ENCODE assay signal across 8 mouse cellular contexts in the genomic region with DNA sequence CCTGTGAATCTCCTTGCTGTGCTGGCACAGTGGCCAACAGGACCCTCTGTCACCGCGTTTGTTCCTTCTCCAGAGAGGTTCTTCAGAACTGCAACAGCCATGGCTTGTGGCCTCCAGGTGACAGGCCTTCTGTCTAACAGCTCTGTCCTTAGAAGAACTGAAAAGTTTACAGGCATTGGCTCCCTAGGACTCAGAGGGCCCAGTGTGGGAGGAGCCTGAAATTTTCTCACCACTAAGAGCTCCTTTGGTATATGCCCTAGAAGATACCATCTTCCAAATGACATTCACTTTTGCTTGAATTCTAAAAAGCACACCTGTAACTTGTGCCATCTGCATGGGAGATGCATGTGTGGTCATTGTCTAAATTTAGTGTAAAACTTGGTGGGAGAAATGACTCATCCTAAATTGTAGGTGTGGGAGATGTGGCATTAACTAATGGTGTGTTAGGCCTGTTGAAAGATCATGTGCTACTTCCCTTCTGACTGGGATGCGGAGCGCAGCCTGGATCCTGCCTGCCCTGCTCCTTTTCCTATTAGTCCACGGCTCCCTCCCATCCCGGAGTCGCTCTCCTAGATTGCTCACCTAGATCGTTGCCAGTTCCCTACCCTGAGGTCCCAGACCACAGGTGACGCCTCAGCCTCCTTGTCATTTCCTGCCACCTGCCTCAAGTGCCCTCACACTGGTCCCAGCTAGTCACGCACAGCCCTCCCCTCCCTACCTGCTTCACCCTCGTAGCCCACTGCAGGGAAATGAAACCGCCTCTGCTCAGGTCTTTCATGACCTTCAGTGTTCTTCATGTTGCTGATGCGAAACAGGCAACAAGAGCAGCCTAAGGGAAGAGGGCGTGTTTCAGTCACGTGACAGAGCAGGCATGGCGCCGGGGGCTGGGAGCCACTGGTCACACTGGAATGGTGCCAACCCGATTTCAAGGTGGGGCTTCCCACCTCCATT. TPM values are rescaled to one million over a fixed set of nuclear protein-coding genes. Genes with fewer than 3 reads are reported as not detected.
A peak's percentile ranks its signal among the peaks of the same experiment; 100 is the strongest.
DNase-seq lines count a peak whose midpoint lies in the region; ATAC-seq and TF ChIP-seq lines count a peak whose summit lies in the region.

No protein-coding gene starts in this region.

- DNase-seq in 3134 (ENCODE audit: extremely low read depth, insufficient read length, low spot score): peak; percentile 52
- DNase-seq in kidney, adult 2 months: peak; percentile 76
- DNase-seq in thymus, postnatal 14 days: peak; percentile 74
- DNase-seq in right cerebral cortex, adult 18-20 months: no peak
- no peak for DNase-seq in gastrocnemius, postnatal 25 days

- no peak for TF ChIP-seq POLR2A in kidney, adult 2 months (IDR thresholded peaks at IDR 0.05; ENCODE audit: low read depth, low read length)

- WGBS in forebrain, embryonic 16.5 days: 48% methylated on average over 18 of the region's 18 CpGs
- 42% methylated on average over 18 of the region's 18 CpGs for WGBS in kidney, adult 2 months
- WGBS in midbrain, embryonic 12.5 days: 78% methylated on average over 18 of the region's 18 CpGs

- H3K4me2 ChIP-seq in forebrain, embryonic 16.5 days (ENCODE audit: low read length): peak overlapping the region; percentile 36
- H3K4me2 ChIP-seq in midbrain, embryonic 12.5 days (replicated peaks): peak overlapping the region; percentile 30

- TF ChIP-seq CTCF in kidney, adult 2 months (conservative IDR thresholded peaks at IDR 0.05; ENCODE audit: insufficient read depth, insufficient read length, low read depth, low read length): no peak

- H3K27me3 ChIP-seq in forebrain, embryonic 16.5 days (replicated peaks; ENCODE audit: control insufficient read depth, insufficient read depth, low read length): no peaks in the 10 kb centered on the region
- H3K27me3 ChIP-seq in kidney, adult 2 months (replicated peaks; ENCODE audit: control insufficient read depth, insufficient read depth, low read length): no peaks in the 10 kb centered on the region
- H3K27me3 ChIP-seq in midbrain, embryonic 12.5 days: no peaks in the 10 kb centered on the region

- H3K4me1 ChIP-seq in forebrain, embryonic 16.5 days (replicated peaks; ENCODE audit: control insufficient read depth, insufficient read depth, low read length): peaks cover 77% of the 10 kb centered on the region
- H3K4me1 ChIP-seq in kidney, adult 2 months (ENCODE audit: control insufficient read depth, insufficient read depth, low read length): peaks cover 50% of the 10 kb centered on the region
- H3K4me1 ChIP-seq in midbrain, embryonic 12.5 days: peaks cover 82% of the 10 kb centered on the region

- ATAC-seq in CD4-positive, CD25-positive, alpha-beta regulatory T cell, adult 4 months: peak; percentile 88
- ATAC-seq in forebrain, embryonic 16.5 days: peak; percentile 4; the same call in 1 of the 2 replicates
- ATAC-seq in midbrain, embryonic 12.5 days (ENCODE audit: low FRiP score, low read depth): no peak

- no peak overlapping the region for H3K4me3 ChIP-seq in forebrain, embryonic 16.5 days (replicated peaks; ENCODE audit: low read length)
- H3K4me3 ChIP-seq in kidney, adult 2 months (ENCODE audit: insufficient read depth, low read depth, low read length): 0 out of 2 replicates have a peak overlapping the region, but pooled peaks have one; percentile 3
- H3K4me3 ChIP-seq in midbrain, embryonic 12.5 days: 0 out of 2 replicates have a peak overlapping the region, but pooled peaks have one; percentile 3

- no peaks in the 10 kb centered on the region for H3K9me3 ChIP-seq in forebrain, embryonic 16.5 days (ENCODE audit: control insufficient read depth, low read length)
- no peaks in the 10 kb centered on the region for H3K9me3 ChIP-seq in midbrain, embryonic 12.5 days

- H3K27ac ChIP-seq in forebrain, embryonic 16.5 days (ENCODE audit: low read length): peak overlapping the region; percentile 86
- peak overlapping the region; percentile 88 for H3K27ac ChIP-seq in kidney, adult 2 months (ENCODE audit: insufficient read depth, low read depth, low read length)
- H3K27ac ChIP-seq in midbrain, embryonic 12.5 days (replicated peaks): peak overlapping the region; percentile 81

- H3K9ac ChIP-seq in forebrain, embryonic 16.5 days (replicated peaks; ENCODE audit: low read depth, low read length): peak overlapping the region; percentile 3; the same call in 1 of the 2 replicates
- H3K9ac ChIP-seq in midbrain, embryonic 12.5 days (replicated peaks): peak overlapping the region; percentile 43

- H3K36me3 ChIP-seq in forebrain, embryonic 16.5 days (ENCODE audit: control insufficient read depth, insufficient read depth): no peaks in the 10 kb centered on the region
- H3K36me3 ChIP-seq in kidney, adult 2 months (ENCODE audit: control insufficient read depth, insufficient read depth, low read length): no peaks in the 10 kb centered on the region
- H3K36me3 ChIP-seq in midbrain, embryonic 12.5 days: peaks cover 15% of the 10 kb centered on the region; the same call in 1 of the 2 replicates

RNA-seq across cellular contexts. Expression of a gene that starts 20.2 kb away (rescaled TPM):
- polyA plus RNA-seq in CD4-positive, CD25-positive, alpha-beta regulatory T cell, adult 4 months (2017; shearing (Covaris generic)): under 1 TPM; 0.18 to 0.22 TPM
- polyA plus RNA-seq in forebrain, embryonic 16.5 days (2015; fragmentation: Nextera tagmentation; extraction: Ambion mirVana): 0.43 and 0.63 TPM in 2 replicates
- 0.16 and 0.39 TPM in 2 replicates for polyA plus RNA-seq in kidney, adult 2 months (2012; rRNA removed)
- 0.56 and 0.59 TPM in 2 replicates for polyA plus RNA-seq in midbrain, embryonic 12.5 days (2016; fragmentation: Nextera tagmentation; extraction: Ambion mirVana)
- total RNA-seq in gastrocnemius, postnatal 25 days (2021): under 1 TPM in 1 of 2 experiments, not detected in 1; 0.13 TPM

Comparison
In these comparisons a context has a peak if more than half of its experiments do, and no peak if none do; other contexts are left out.
1. DNase-seq: peak in 3134 (single experiment), kidney, adult 2 months (single experiment) and thymus, postnatal 14 days (single experiment); none in right cerebral cortex, adult 18-20 months (single experiment) and gastrocnemius, postnatal 25 days (single experiment).
2. Peak in every context shown above with its lines, with median percentiles within 50 percentile points of each other: H3K27ac ChIP-seq.